Mouse (Mus musculus): ENCODE results near the gene Hnf1a. TPM values are rescaled to one million over a fixed set of nuclear protein-coding genes. Genes with fewer than 3 reads are reported as not detected.

The Hnf1a gene
- total RNA-seq, 2 experiments from 2014 or later: not detected

Other genes with a start within 250 kb of the Hnf1a start
- gene Ankrd13a, start 196.4 kb downstream of the Hnf1a start, total RNA-seq (2021): 10 to 100 TPM; 46.2 to 53.1 TPM
- 10 to 100 TPM; 37.6 to 50.1 TPM for gene Git2, start 195.6 kb downstream of the Hnf1a start, total RNA-seq (2021)
- gene 1500011B03Rik, start 147.6 kb downstream of the Hnf1a start, total RNA-seq (2021): 10 to 100 TPM; 20.6 to 29.6 TPM
- not detected for gene 4930519G04Rik, start 117.4 kb downstream of the Hnf1a start, total RNA-seq (2021)
- not detected for gene Gm9936, start 112.4 kb downstream of the Hnf1a start, total RNA-seq (2021)
- 1 to 10 TPM; 1.4 to 2.5 TPM for gene Oasl2, start 74.2 kb downstream of the Hnf1a start, total RNA-seq (2021)
- under 1 TPM; 0.52 to 0.71 TPM for gene Oasl1, start 47.9 kb downstream of the Hnf1a start, total RNA-seq (2021)
- 10 to 100 TPM; 34.5 to 34.6 TPM for gene 2210016L21Rik, start 28.9 kb downstream of the Hnf1a start, total RNA-seq (2021)
- gene Sppl3, start 40.0 kb upstream of the Hnf1a start, total RNA-seq (2021): 10 to 100 TPM; 61.2 to 64.0 TPM
- not detected for gene Gm10401, start 127.2 kb upstream of the Hnf1a start, total RNA-seq (2021)
- 10 to 100 TPM; 74.6 to 78.1 TPM for gene Acads, start 148.3 kb upstream of the Hnf1a start, total RNA-seq (2021)
- gene Unc119b, start 163.9 kb upstream of the Hnf1a start, total RNA-seq (2021): 10 to 100 TPM; 19.9 to 20.3 TPM
- gene Mlec, start 187.1 kb upstream of the Hnf1a start, total RNA-seq (2021): 100 to 1,000 TPM; 198 to 217 TPM
- gene Cabp1, start 223.3 kb upstream of the Hnf1a start, total RNA-seq (2021): 1 to 10 TPM; 4.2 to 5.1 TPM